Mouse (Mus musculus): ENCODE measurements around the gene Pgap3.

Pgap3 gene

GRCm38 (mm10) chr11:98412797-98413301, 12.6 kb upstream of the Pgap3 start:
- CTCF ChIA-PET: interaction anchor here (0.7 kb wide), 1 partner anchor 1806 kb away, joined by 4 read pairs; no protein-coding TSS in a partner anchor

- CTCF ChIA-PET: no interaction called here
Measured at GRCm38 (mm10) chr11:98412273-98412796, 12.0 kb upstream of the Pgap3 start, which contains the start of gene Erbb2. Gene Erbb2 (plus strand): TSS chr11:98412470.

GRCm38 (mm10) chr11:98409341-98409822, 9.1 kb upstream of the Pgap3 start:
- CTCF ChIA-PET: interaction anchor here (0.6 kb wide), 1 partner anchor 318 kb away, joined by 10 read pairs; no protein-coding TSS in a partner anchor

- CTCF ChIA-PET: no interaction called here
Measured at GRCm38 (mm10) chr11:98408872-98409271, 8.6 kb upstream of the Pgap3 start.

- CTCF ChIA-PET: no interaction called here
Measured at GRCm38 (mm10) chr11:98406621-98407020, 6.3 kb upstream of the Pgap3 start.

GRCm38 (mm10) chr11:98400816-98401215, 526 bp upstream of the Pgap3 start:
- CTCF ChIA-PET: interaction anchor here (0.6 kb wide), 1 partner anchor 148 kb away, joined by 3 read pairs; no protein-coding TSS in a partner anchor

GRCm38 (mm10) chr11:98397946-98398345, 2.3 kb downstream of the Pgap3 start:
- CTCF ChIA-PET: interaction anchor here (0.6 kb wide), 1 partner anchor 51 kb away, joined by 3 read pairs; no protein-coding TSS in a partner anchor

GRCm38 (mm10) chr11:98395041-98395440, 5.2 kb downstream of the Pgap3 start:
- CTCF ChIA-PET: interaction anchor here (0.6 kb wide), 1 partner anchor 419 kb away, joined by 3 read pairs; no protein-coding TSS in a partner anchor

- CTCF ChIA-PET: no interaction called here
Measured at GRCm38 (mm10) chr11:98394301-98394700, 6.0 kb downstream of the Pgap3 start.

GRCm38 (mm10) chr11:98393317-98393716, 7.0 kb downstream of the Pgap3 start:
- CTCF ChIA-PET: no interaction called here

GRCm38 (mm10) chr11:98392645-98393044, 7.6 kb downstream of the Pgap3 start:
- CTCF ChIA-PET: interaction anchor here (0.7 kb wide), 1 partner anchor 14 kb away, joined by 4 read pairs; no protein-coding TSS in a partner anchor

- CTCF ChIA-PET: interaction anchor here (0.7 kb wide), 1 partner anchor 13 kb away, joined by 4 read pairs; no protein-coding TSS in a partner anchor
Measured at GRCm38 (mm10) chr11:98392034-98392433, 8.3 kb downstream of the Pgap3 start.

- CTCF ChIA-PET: interaction anchor here (0.8 to 1.8 kb wide), 2 partner anchors 48 to 67 kb away, joined by 3 to 5 read pairs; no protein-coding TSS in a partner anchor
Measured at GRCm38 (mm10) chr11:98390141-98390540, 10.1 kb downstream of the Pgap3 start.

- CTCF ChIA-PET: interaction anchor here (0.8 to 1.8 kb wide), 5 partner anchors 16 to 68 kb away, joined by 3 to 5 read pairs (median 5); no protein-coding TSS in a partner anchor
Measured at GRCm38 (mm10) chr11:98389221-98389780, 11.0 kb downstream of the Pgap3 start.

GRCm38 (mm10) chr11:98388282-98388681, 12.0 kb downstream of the Pgap3 start:
- CTCF ChIA-PET: interaction anchor here (0.6 to 1.8 kb wide), 4 partner anchors 15 to 46 kb away, joined by 3 to 13 read pairs (median 5); no protein-coding TSS in a partner anchor

GRCm38 (mm10) chr11:98387056-98387577, 13.2 kb downstream of the Pgap3 start:
- CTCF ChIA-PET: interaction anchor here (0.6 kb wide), 1 partner anchor 144 kb away, joined by 4 read pairs; no protein-coding TSS in a partner anchor

- CTCF ChIA-PET: no interaction called here
Measured at GRCm38 (mm10) chr11:98386596-98386995, 13.7 kb downstream of the Pgap3 start.

GRCm38 (mm10) chr11:98385638-98386585, 14.4 kb downstream of the Pgap3 start, which contains the start of gene Pnmt:
Gene Pnmt (plus strand): TSS chr11:98386450.
- CTCF ChIA-PET: no interaction called here

- CTCF ChIA-PET: no interaction called here
Measured at GRCm38 (mm10) chr11:98384721-98385637, 15.3 kb downstream of the Pgap3 start.

GRCm38 (mm10) chr11:98384216-98384615, 16.1 kb downstream of the Pgap3 start:
- CTCF ChIA-PET: no interaction called here
